Mouse (Mus musculus) liver, postnatal 0 days (tissue): Measurements from ENCODE around the gene Psap. TPM values are rescaled to one million over a fixed set of nuclear protein-coding genes. Genes with fewer than 3 reads are reported as not detected.
"Not testable (repeated sequence)": the region's sequence is repeated elsewhere in the genome, so short reads cannot be mapped to it uniquely, and the experiment has no call there.

Experiments used
- ATAC-seq: fragments of 200-750 bp; cut with Nextera tagmentation; 2 replicates; pipeline ENCODE4 v1.8.0; 2017; ENCODE audit warnings: mild to moderate bottlenecking, moderate library complexity
- DNase-seq: peaks from one replicate; pipeline ENCODE4 v3.0.0-alpha.2; 2016
- H3K27ac ChIP-seq: fragments of 300-500 bp; sonication (generic); 2 replicates; pipeline ENCODE4 v1.5.1; 2014; ENCODE audit warnings: antibody characterized with exemption, moderate library complexity, mild to moderate bottlenecking, low read depth
- H3K27me3 ChIP-seq: fragments of 300-500 bp; sonication (generic); 2 replicates; pipeline ENCODE4 v1.6.1; 2014; ENCODE audit warnings: low read length, control low read depth, mixed read lengths; ENCODE audit not compliant: insufficient read depth
- H3K36me3 ChIP-seq: fragments of 300-500 bp; sonication (generic); replicated peaks from 2 replicates; pipeline ENCODE4 v1.6.1; 2014; ENCODE audit warnings: mild to moderate bottlenecking, control low read depth, low read length, moderate library complexity, mixed read lengths; ENCODE audit not compliant: insufficient read depth
- H3K4me1 ChIP-seq: fragments of 300-500 bp; sonication (generic); 2 replicates; pipeline ENCODE4 v1.6.1; 2014; ENCODE audit warnings: antibody characterized with exemption, mild to moderate bottlenecking, control low read depth; ENCODE audit not compliant: insufficient read depth
- H3K4me2 ChIP-seq: fragments of 300-500 bp; sonication (generic); 2 replicates; pipeline ENCODE4 v1.6.1; 2014; ENCODE audit warnings: low read depth, mild to moderate bottlenecking, low read length, moderate library complexity, mixed read lengths
- H3K4me3 ChIP-seq: fragments of 300-500 bp; sonication (generic); 2 replicates; pipeline ENCODE4 v1.5.1; 2014; ENCODE audit warnings: low read depth, low read length
- H3K9ac ChIP-seq: fragments of 300-500 bp; sonication (generic); replicated peaks from 2 replicates; pipeline ENCODE4 v1.6.1; 2014; ENCODE audit warnings: mild to moderate bottlenecking, moderate library complexity
- H3K9me3 ChIP-seq: fragments of 300-500 bp; sonication (generic); 2 replicates; pipeline ENCODE4 v1.6.1; 2016; ENCODE audit warnings: mild to moderate bottlenecking, control low read depth, low read length, mixed read lengths
- CTCF ChIP-seq: sonication (generic); IDR thresholded peaks from 2 replicates; pipeline ENCODE4 v1.5.1; 2016; ENCODE audit warnings: antibody characterized with exemption, low read depth
- EP300 ChIP-seq: IDR thresholded peaks from 2 replicates; pipeline ENCODE4 v1.6.1; 2016; ENCODE audit warnings: antibody characterized with exemption, low read depth, mild to moderate bottlenecking
- WGBS: fragments of 180-500 bp; shearing (Covaris S2); extraction: QIAGEN DNeasy Blood & Tissue Kit; methylation state at CpG from one replicate; pipeline ENCODE4 v1.1.7; 2014; ENCODE audit not compliant: insufficient replicate concordance; 5-methylcytosine and 5-hydroxymethylcytosine counted together
- polyA plus RNA-seq: library from polyadenylated mRNA; unstranded; fragments of >200 nt; fragmentation: Nextera tagmentation; extraction: Ambion mirVana; gene quantifications from 2 replicates; pipeline ENCODE4 v1.2.1, GENCODE M21; 2015

The Psap gene
- polyA plus RNA-seq, 1 experiment from 2014 or later = 110 TPM

GRCm38 (mm10) chr10:60237475-60238154 is 39.8 kb upstream of the Psap start:
- no peaks in the 10 kb centered on the region for H3K9me3 ChIP-seq
- H3K4me3 ChIP-seq = no peak overlapping the region
- no peaks in the 10 kb centered on the region for H3K36me3 ChIP-seq
- ATAC-seq (no peak), DNase-seq (peak; percentile 70)
- no peak overlapping the region for H3K4me2 ChIP-seq
- TF ChIP-seq EP300 (no peak), CTCF (peak; percentile 78)
- H3K27ac ChIP-seq = no peak overlapping the region
- H3K27me3 ChIP-seq = no peaks in the 10 kb centered on the region
- no peaks in the 10 kb centered on the region for H3K4me1 ChIP-seq
- WGBS = 64% methylated on average over 10 of the region's 10 CpGs
- H3K9ac ChIP-seq = no peak overlapping the region

GRCm38 (mm10) chr10:60240416-60240815 is 37.0 kb upstream of the Psap start:
- TF ChIP-seq CTCF (no peak), EP300 (no peak)
- ATAC-seq (no peak), DNase-seq (no peak)
- 87% methylated on average over 6 of the region's 6 CpGs for WGBS
- no peak overlapping the region for H3K4me2 ChIP-seq
- H3K36me3 ChIP-seq = no peaks in the 10 kb centered on the region
- H3K9me3 ChIP-seq = no peaks in the 10 kb centered on the region
- no peaks in the 10 kb centered on the region for H3K27me3 ChIP-seq
- no peaks in the 10 kb centered on the region for H3K4me1 ChIP-seq
- no peak overlapping the region for H3K27ac ChIP-seq
- H3K9ac ChIP-seq = no peak overlapping the region
- H3K4me3 ChIP-seq = no peak overlapping the region

GRCm38 (mm10) chr10:60243941-60244340 is 33.5 kb upstream of the Psap start:
- Histone ChIP-seq H3K9ac (no peak overlapping the region), H3K4me3 (no peak overlapping the region), H3K27ac (no peak overlapping the region), H3K4me1 (no peaks in the 10 kb centered on the region), H3K27me3 (no peaks in the 10 kb centered on the region), H3K4me2 (no peak overlapping the region), H3K36me3 (no peaks in the 10 kb centered on the region), H3K9me3 (no peaks in the 10 kb centered on the region)
- DNase-seq = no peak
- ATAC-seq = no peak
- TF ChIP-seq CTCF (no peak), EP300 (no peak)
- 84% methylated on average over 5 of the region's 5 CpGs for WGBS

GRCm38 (mm10) chr10:60245041-60245440 is 32.4 kb upstream of the Psap start:
- ATAC-seq = peak; percentile 82
- H3K36me3 ChIP-seq = no peaks in the 10 kb centered on the region
- H3K4me1 ChIP-seq = no peaks in the 10 kb centered on the region
- H3K9me3 ChIP-seq = no peaks in the 10 kb centered on the region
- H3K9ac ChIP-seq = no peak overlapping the region
- no peaks in the 10 kb centered on the region for H3K27me3 ChIP-seq
- no peak overlapping the region for H3K4me3 ChIP-seq
- no peak overlapping the region for H3K4me2 ChIP-seq
- WGBS = 3% methylated on average over 8 of the region's 8 CpGs
- peak; percentile 92 for DNase-seq
- TF ChIP-seq CTCF (peak; percentile 99), EP300 (no peak)
- no peak overlapping the region for H3K27ac ChIP-seq

- 79% methylated on average over 7 of the region's 7 CpGs for WGBS
- no peak for ATAC-seq
- no peak overlapping the region for H3K9ac ChIP-seq
- H3K9me3 ChIP-seq = no peaks in the 10 kb centered on the region
- H3K27me3 ChIP-seq = no peaks in the 10 kb centered on the region
- H3K4me3 ChIP-seq = no peak overlapping the region
- no peak for DNase-seq
- no peak for TF ChIP-seq CTCF
- no peak for TF ChIP-seq EP300
- no peak overlapping the region for H3K27ac ChIP-seq
- no peak overlapping the region for H3K4me2 ChIP-seq
- no peaks in the 10 kb centered on the region for H3K4me1 ChIP-seq
- H3K36me3 ChIP-seq = no peaks in the 10 kb centered on the region
These were observed 31.8 kb upstream of the Psap start for GRCm38 (mm10) chr10:60245635-60246034.

- TF ChIP-seq EP300 = no peak
- TF ChIP-seq CTCF = peak; percentile 81
- Histone ChIP-seq H3K9me3 (no peaks in the 10 kb centered on the region), H3K4me3 (no peak overlapping the region), H3K4me1 (no peaks in the 10 kb centered on the region), H3K27me3 (no peaks in the 10 kb centered on the region), H3K27ac (no peak overlapping the region), H3K9ac (no peak overlapping the region), H3K4me2 (no peak overlapping the region), H3K36me3 (no peaks in the 10 kb centered on the region)
- DNase-seq (peak; percentile 76), ATAC-seq (peak; percentile 40; the same call in 1 of the 2 replicates)
- WGBS = 39% methylated on average over 5 of the region's 5 CpGs
These were observed 30.9 kb upstream of the Psap start for GRCm38 (mm10) chr10:60246519-60246918.

GRCm38 (mm10) chr10:60248345-60248744 is 29.1 kb upstream of the Psap start:
- H3K27me3 ChIP-seq, H3K9ac ChIP-seq, H3K27ac ChIP-seq, H3K9me3 ChIP-seq, H3K4me3 ChIP-seq, ATAC-seq, H3K4me2 ChIP-seq, H3K4me1 ChIP-seq, DNase-seq, H3K36me3 ChIP-seq: not testable (repeated sequence)
- 60% methylated on average over 3 of the region's 3 CpGs for WGBS
